Mouse (Mus musculus): Measurements from ENCODE around the gene Rad51c. TPM values are rescaled to one million over a fixed set of nuclear protein-coding genes. Genes with fewer than 3 reads are reported as not detected.
A peak's percentile ranks its signal among the peaks of the same experiment; 100 is the strongest.

Rad51c gene
- polyA plus RNA-seq, 1 experiment: 31.0 TPM

- H3K9me3 ChIP-seq (replicated peaks; ENCODE audit: control insufficient read depth, insufficient read depth, low read length, poor library complexity, severe bottlenecking): no peaks in the 10 kb centered on the region
- no peak overlapping the region for H3K4me3 ChIP-seq (ENCODE audit: low read depth, low read length)
- no peak for TF ChIP-seq CTCF (IDR thresholded peaks at IDR 0.05; ENCODE audit: low read depth, low read length)
- TF ChIP-seq EP300 (IDR thresholded peaks at IDR 0.05; ENCODE audit: insufficient read depth, low read depth, low read length): no peak
- no peak for TF ChIP-seq POLR2A (IDR thresholded peaks at IDR 0.05; ENCODE audit: insufficient read depth, low read length)
- H3K36me3 ChIP-seq (ENCODE audit: control insufficient read depth, insufficient read depth, low read length, poor library complexity, severe bottlenecking): peaks cover 7% of the 10 kb centered on the region
- H3K27ac ChIP-seq (ENCODE audit: insufficient read depth, low read length): no peak overlapping the region
- no peaks in the 10 kb centered on the region for H3K27me3 ChIP-seq (ENCODE audit: control insufficient read depth, insufficient read depth, low read length, poor library complexity, severe bottlenecking)
- no peaks in the 10 kb centered on the region for H3K4me1 ChIP-seq (ENCODE audit: control insufficient read depth, insufficient read depth, low read length)
- H3K9ac ChIP-seq (ENCODE audit: low read depth, poor library complexity, severe bottlenecking): no peak overlapping the region
Measured at GRCm38 (mm10) chr11:87384551-87384950, 20.2 kb downstream of the Rad51c start.

- H3K4me1 ChIP-seq (ENCODE audit: control insufficient read depth, insufficient read depth, low read length): no peaks in the 10 kb centered on the region
- no peaks in the 10 kb centered on the region; the same call in 1 of the 2 replicates for H3K9me3 ChIP-seq (replicated peaks; ENCODE audit: control insufficient read depth, insufficient read depth, low read length, poor library complexity, severe bottlenecking)
- no peaks in the 10 kb centered on the region; the same call in 1 of the 2 replicates for H3K27me3 ChIP-seq (ENCODE audit: control insufficient read depth, insufficient read depth, low read length, poor library complexity, severe bottlenecking)
- no peaks in the 10 kb centered on the region for H3K36me3 ChIP-seq (ENCODE audit: control insufficient read depth, insufficient read depth, low read length, poor library complexity, severe bottlenecking)
- TF ChIP-seq EP300 (IDR thresholded peaks at IDR 0.05; ENCODE audit: insufficient read depth, low read depth, low read length) (no peak), POLR2A (IDR thresholded peaks at IDR 0.05; ENCODE audit: insufficient read depth, low read length) (no peak), CTCF (IDR thresholded peaks at IDR 0.05; ENCODE audit: low read depth, low read length) (no peak)
- no peak overlapping the region for H3K9ac ChIP-seq (ENCODE audit: low read depth, poor library complexity, severe bottlenecking)
- H3K27ac ChIP-seq (ENCODE audit: insufficient read depth, low read length): no peak overlapping the region
- H3K4me3 ChIP-seq (ENCODE audit: low read depth, low read length): no peak overlapping the region
Measured at GRCm38 (mm10) chr11:87367865-87368580, 36.7 kb downstream of the Rad51c start.

GRCm38 (mm10) chr11:87367061-87367460 is 37.7 kb downstream of the Rad51c start:
- TF ChIP-seq CTCF (IDR thresholded peaks at IDR 0.05; ENCODE audit: low read depth, low read length) (no peak), POLR2A (IDR thresholded peaks at IDR 0.05; ENCODE audit: insufficient read depth, low read length) (no peak), EP300 (IDR thresholded peaks at IDR 0.05; ENCODE audit: insufficient read depth, low read depth, low read length) (no peak)
- Histone ChIP-seq H3K9ac (ENCODE audit: low read depth, poor library complexity, severe bottlenecking) (no peak overlapping the region), H3K36me3 (ENCODE audit: control insufficient read depth, insufficient read depth, low read length, poor library complexity, severe bottlenecking) (no peaks in the 10 kb centered on the region), H3K4me3 (ENCODE audit: low read depth, low read length) (no peak overlapping the region), H3K4me1 (ENCODE audit: control insufficient read depth, insufficient read depth, low read length) (no peaks in the 10 kb centered on the region), H3K27me3 (ENCODE audit: control insufficient read depth, insufficient read depth, low read length, poor library complexity, severe bottlenecking) (no peaks in the 10 kb centered on the region; the same call in 1 of the 2 replicates), H3K27ac (ENCODE audit: insufficient read depth, low read length) (no peak overlapping the region), H3K9me3 (replicated peaks; ENCODE audit: control insufficient read depth, insufficient read depth, low read length, poor library complexity, severe bottlenecking) (no peaks in the 10 kb centered on the region; the same call in 1 of the 2 replicates)

GRCm38 (mm10) chr11:87365120-87365519 is 39.6 kb downstream of the Rad51c start:
- Histone ChIP-seq H3K27me3 (ENCODE audit: control insufficient read depth, insufficient read depth, low read length, poor library complexity, severe bottlenecking) (no peaks in the 10 kb centered on the region), H3K4me3 (ENCODE audit: low read depth, low read length) (no peak overlapping the region), H3K9me3 (replicated peaks; ENCODE audit: control insufficient read depth, insufficient read depth, low read length, poor library complexity, severe bottlenecking) (no peaks in the 10 kb centered on the region; the same call in 1 of the 2 replicates), H3K4me1 (ENCODE audit: control insufficient read depth, insufficient read depth, low read length) (no peaks in the 10 kb centered on the region), H3K9ac (ENCODE audit: low read depth, poor library complexity, severe bottlenecking) (no peak overlapping the region), H3K27ac (ENCODE audit: insufficient read depth, low read length) (no peak overlapping the region), H3K36me3 (ENCODE audit: control insufficient read depth, insufficient read depth, low read length, poor library complexity, severe bottlenecking) (no peaks in the 10 kb centered on the region)
- TF ChIP-seq EP300 (IDR thresholded peaks at IDR 0.05; ENCODE audit: insufficient read depth, low read depth, low read length): no peak
- TF ChIP-seq POLR2A (IDR thresholded peaks at IDR 0.05; ENCODE audit: insufficient read depth, low read length): no peak
- no peak for TF ChIP-seq CTCF (IDR thresholded peaks at IDR 0.05; ENCODE audit: low read depth, low read length)

- Histone ChIP-seq H3K27me3 (ENCODE audit: control insufficient read depth, insufficient read depth, low read length, poor library complexity, severe bottlenecking) (peaks cover 13% of the 10 kb centered on the region), H3K27ac (ENCODE audit: insufficient read depth, low read length) (no peak overlapping the region), H3K9ac (ENCODE audit: low read depth, poor library complexity, severe bottlenecking) (no peak overlapping the region; the same call in 1 of the 2 replicates)
Measured at GRCm38 (mm10) chr11:87359262-87359612, 45.5 kb downstream of the Rad51c start.

More at GRCm38 (mm10) chr11:87359262-87359612, 45.5 kb downstream of the Rad51c start:
- Histone ChIP-seq H3K4me3 (ENCODE audit: low read depth, low read length) (peak overlapping the region; percentile 61), H3K9me3 (replicated peaks; ENCODE audit: control insufficient read depth, insufficient read depth, low read length, poor library complexity, severe bottlenecking) (no peaks in the 10 kb centered on the region; the same call in 1 of the 2 replicates), H3K36me3 (ENCODE audit: control insufficient read depth, insufficient read depth, low read length, poor library complexity, severe bottlenecking) (no peaks in the 10 kb centered on the region), H3K4me1 (ENCODE audit: control insufficient read depth, insufficient read depth, low read length) (no peaks in the 10 kb centered on the region)
- TF ChIP-seq POLR2A (IDR thresholded peaks at IDR 0.05; ENCODE audit: insufficient read depth, low read length): no peak
- no peak for TF ChIP-seq EP300 (IDR thresholded peaks at IDR 0.05; ENCODE audit: insufficient read depth, low read depth, low read length)
- TF ChIP-seq CTCF (IDR thresholded peaks at IDR 0.05; ENCODE audit: low read depth, low read length): no peak
